Mouse (Mus musculus) embryonic facial prominence, embryonic 12.5 days (tissue): ENCODE data around the gene Itga11. TPM values are rescaled to one million over a fixed set of nuclear protein-coding genes. Genes with fewer than 3 reads are reported as not detected.
"Not testable (repeated sequence)": the region's sequence is repeated elsewhere in the genome, so short reads cannot be mapped to it uniquely, and the experiment has no call there.

Experiments
- ATAC-seq: fragments of 200-750 bp; cut with Nextera tagmentation; 2 replicates; pipeline ENCODE4 v1.8.0; 2017; ENCODE audit not compliant: insufficient number of reproducible peaks, insufficient read depth, low FRiP score, low TSS enrichment
- H3K27ac ChIP-seq: fragments of 300-500 bp; sonication (generic); 2 replicates; pipeline ENCODE4 v1.5.1; 2016; ENCODE audit warnings: mild to moderate bottlenecking
- H3K27me3 ChIP-seq: fragments of 300-500 bp; sonication (generic); 2 replicates; pipeline ENCODE4 v1.6.1; 2016; ENCODE audit warnings: mild to moderate bottlenecking, moderate library complexity
- H3K36me3 ChIP-seq: fragments of 300-500 bp; sonication (generic); 2 replicates; pipeline ENCODE4 v1.6.1; 2016; ENCODE audit warnings: mild to moderate bottlenecking
- H3K4me1 ChIP-seq: fragments of 300-500 bp; sonication (generic); 2 replicates; pipeline ENCODE4 v1.6.1; 2016
- H3K4me2 ChIP-seq: fragments of 300-500 bp; sonication (generic); replicated peaks from 2 replicates; pipeline ENCODE4 v1.6.1; 2016; ENCODE audit warnings: mild to moderate bottlenecking, moderate library complexity
- H3K4me3 ChIP-seq: fragments of 300-500 bp; sonication (generic); 2 replicates; pipeline ENCODE4 v1.5.1; 2016; ENCODE audit warnings: mild to moderate bottlenecking
- H3K9ac ChIP-seq: fragments of 300-500 bp; sonication (generic); 2 replicates; pipeline ENCODE4 v1.6.1; 2016; ENCODE audit warnings: mild to moderate bottlenecking, moderate library complexity
- H3K9me3 ChIP-seq: fragments of 300-500 bp; sonication (generic); 2 replicates; pipeline ENCODE4 v1.6.1; 2016; ENCODE audit warnings: mild to moderate bottlenecking, moderate library complexity
- WGBS: fragments of 180-500 bp; shearing (Covaris S2); methylation state at CpG from one replicate; pipeline ENCODE4 v1.1.7; 2016; 5-methylcytosine and 5-hydroxymethylcytosine counted together
- polyA plus RNA-seq: library from polyadenylated mRNA; unstranded; fragments of >200 nt; fragmentation: Nextera tagmentation; extraction: Ambion mirVana; gene quantifications from 2 replicates; pipeline ENCODE4 v1.2.1, GENCODE M21; 2016

Gene Itga11
- polyA plus RNA-seq, 1 experiment from 2014 or later, result 3.9 TPM

GRCm38 (mm10) chr9:62810095-62810494 is 132.5 kb downstream of the Itga11 start:
- H3K9ac ChIP-seq, result peak overlapping the region; percentile 95

GRCm38 (mm10) chr9:62810543-62811515 is 133.2 kb downstream of the Itga11 start:
- H3K27me3 ChIP-seq, result no peaks in the 10 kb centered on the region
- WGBS, result under 1% methylated on average over 58 of the region's 58 CpGs
- peak overlapping the region; percentile 99 for H3K4me3 ChIP-seq
- no peaks in the 10 kb centered on the region for H3K9me3 ChIP-seq
- no peaks in the 10 kb centered on the region for H3K36me3 ChIP-seq
- ATAC-seq, result peak; percentile 69
- peak overlapping the region; percentile 94 for H3K4me2 ChIP-seq
- H3K4me1 ChIP-seq, result peaks cover 16% of the 10 kb centered on the region
- peak overlapping the region; percentile 95 for H3K9ac ChIP-seq
- H3K27ac ChIP-seq, result peak overlapping the region; percentile 96

More at GRCm38 (mm10) chr9:62810095-62810494, 132.5 kb downstream of the Itga11 start:
- ATAC-seq, result no peak
- Histone ChIP-seq H3K27ac (no peak overlapping the region), H3K9me3 (no peaks in the 10 kb centered on the region), H3K27me3 (no peaks in the 10 kb centered on the region), H3K36me3 (no peaks in the 10 kb centered on the region), H3K4me2 (peak overlapping the region; percentile 94), H3K4me3 (peak overlapping the region; percentile 99), H3K4me1 (peaks cover 16% of the 10 kb centered on the region)
- WGBS, result 20% methylated on average over 8 of the region's 8 CpGs

GRCm38 (mm10) chr9:62811516-62812121 is 134.0 kb downstream of the Itga11 start, which contains the start of gene Fem1b:
Fem1b (minus strand) TSS chr9:62811934.
- Histone ChIP-seq H3K27me3 (no peaks in the 10 kb centered on the region), H3K9ac (peak within 1 kb of the TSS; percentile 95), H3K27ac (peak within 1 kb of the TSS; percentile 96), H3K36me3 (no peaks in the 10 kb centered on the region), H3K4me2 (peak within 1 kb of the TSS; percentile 94), H3K9me3 (no peaks in the 10 kb centered on the region), H3K4me1 (peaks cover 16% of the 10 kb centered on the region), H3K4me3 (peak within 1 kb of the TSS; percentile 99)
- ATAC-seq, result peak; percentile 91
- WGBS, result under 1% methylated on average over 63 of the region's 68 CpGs

- peak overlapping the region; percentile 95 for H3K9ac ChIP-seq
- peak overlapping the region; percentile 99 for H3K4me3 ChIP-seq
- peak overlapping the region; percentile 96 for H3K27ac ChIP-seq
- peaks cover 16% of the 10 kb centered on the region for H3K4me1 ChIP-seq
- no peaks in the 10 kb centered on the region for H3K9me3 ChIP-seq
- ATAC-seq, result no peak
- H3K4me2 ChIP-seq, result peak overlapping the region; percentile 94
- WGBS, result 13% methylated on average over 14 of the region's 14 CpGs
- no peaks in the 10 kb centered on the region for H3K36me3 ChIP-seq
- no peaks in the 10 kb centered on the region for H3K27me3 ChIP-seq
Measured at GRCm38 (mm10) chr9:62812216-62813049, 134.8 kb downstream of the Itga11 start.

- WGBS, result 85% methylated on average over 2 of the region's 2 CpGs
- no peak for ATAC-seq
- Histone ChIP-seq H3K27me3 (no peaks in the 10 kb centered on the region), H3K9ac (no peak overlapping the region), H3K4me1 (peaks cover 5% of the 10 kb centered on the region), H3K4me2 (no peak overlapping the region), H3K36me3 (no peaks in the 10 kb centered on the region), H3K9me3 (no peaks in the 10 kb centered on the region), H3K27ac (no peak overlapping the region), H3K4me3 (no peak overlapping the region)
Measured at GRCm38 (mm10) chr9:62814751-62815150, 137.1 kb downstream of the Itga11 start.

- Histone ChIP-seq H3K27me3 (no peaks in the 10 kb centered on the region), H3K4me2 (no peak overlapping the region), H3K4me3 (no peak overlapping the region), H3K9ac (no peak overlapping the region), H3K4me1 (peaks cover 5% of the 10 kb centered on the region), H3K27ac (no peak overlapping the region), H3K9me3 (no peaks in the 10 kb centered on the region), H3K36me3 (no peaks in the 10 kb centered on the region)
- 75% methylated on average over 9 of the region's 9 CpGs for WGBS
- no peak for ATAC-seq
Measured at GRCm38 (mm10) chr9:62816323-62817098, 138.9 kb downstream of the Itga11 start.

GRCm38 (mm10) chr9:62817099-62817571 is 139.5 kb downstream of the Itga11 start:
- Histone ChIP-seq H3K36me3 (no peaks in the 10 kb centered on the region), H3K4me2 (no peak overlapping the region), H3K27ac (no peak overlapping the region), H3K9ac (no peak overlapping the region), H3K27me3 (no peaks in the 10 kb centered on the region), H3K4me3 (no peak overlapping the region), H3K9me3 (no peaks in the 10 kb centered on the region), H3K4me1 (peaks cover 4% of the 10 kb centered on the region)
- ATAC-seq, result no peak
- WGBS, result 64% methylated on average over 12 of the region's 12 CpGs

GRCm38 (mm10) chr9:62817828-62818614 is 140.4 kb downstream of the Itga11 start:
- Histone ChIP-seq H3K4me3 (no peak overlapping the region), H3K36me3 (no peaks in the 10 kb centered on the region), H3K4me2 (no peak overlapping the region), H3K9me3 (no peaks in the 10 kb centered on the region), H3K4me1 (no peaks in the 10 kb centered on the region), H3K27ac (no peak overlapping the region), H3K9ac (no peak overlapping the region), H3K27me3 (no peaks in the 10 kb centered on the region)
- no peak for ATAC-seq
- 74% methylated on average over 4 of the region's 4 CpGs for WGBS

- Histone ChIP-seq H3K27me3 (no peaks in the 10 kb centered on the region), H3K36me3 (no peaks in the 10 kb centered on the region), H3K27ac (no peak overlapping the region), H3K4me2 (no peak overlapping the region), H3K4me3 (no peak overlapping the region), H3K4me1 (no peaks in the 10 kb centered on the region), H3K9ac (no peak overlapping the region), H3K9me3 (no peaks in the 10 kb centered on the region)
- 74% methylated on average over 3 of the region's 3 CpGs for WGBS
- ATAC-seq, result no peak
Measured at GRCm38 (mm10) chr9:62819494-62819893, 141.9 kb downstream of the Itga11 start.

- H3K27ac ChIP-seq, H3K4me2 ChIP-seq, H3K27me3 ChIP-seq, H3K9ac ChIP-seq, H3K9me3 ChIP-seq, H3K4me1 ChIP-seq, H3K36me3 ChIP-seq, H3K4me3 ChIP-seq, ATAC-seq: not testable (repeated sequence)
- 79% methylated on average over 6 of the region's 6 CpGs for WGBS
Measured at GRCm38 (mm10) chr9:62819910-62820309, 142.3 kb downstream of the Itga11 start.
